Mouse (Mus musculus): ENCODE results near the gene Myo1d.

The Myo1d gene

DNA sequence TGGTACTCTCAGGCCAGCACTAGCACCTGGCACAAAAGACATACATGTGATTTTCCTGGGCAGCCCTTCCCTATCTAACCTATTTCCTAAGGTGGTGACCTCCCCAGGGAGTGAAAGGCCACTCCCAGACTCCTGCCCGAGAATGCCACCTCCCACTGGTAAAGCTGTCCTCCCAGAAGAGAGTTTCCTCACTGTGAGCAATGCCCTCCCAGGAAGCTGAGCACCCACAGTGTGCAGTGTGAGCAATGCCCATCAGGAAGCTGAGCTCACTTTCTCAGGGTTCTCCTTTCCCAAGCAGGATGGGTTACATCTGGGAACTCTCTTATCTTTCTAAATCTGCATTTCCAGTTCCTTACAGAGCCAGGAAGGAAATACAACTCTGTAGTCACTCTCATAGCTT lies 246.9 kb downstream of the Myo1d start:
- DNase-seq = no peak

DNA sequence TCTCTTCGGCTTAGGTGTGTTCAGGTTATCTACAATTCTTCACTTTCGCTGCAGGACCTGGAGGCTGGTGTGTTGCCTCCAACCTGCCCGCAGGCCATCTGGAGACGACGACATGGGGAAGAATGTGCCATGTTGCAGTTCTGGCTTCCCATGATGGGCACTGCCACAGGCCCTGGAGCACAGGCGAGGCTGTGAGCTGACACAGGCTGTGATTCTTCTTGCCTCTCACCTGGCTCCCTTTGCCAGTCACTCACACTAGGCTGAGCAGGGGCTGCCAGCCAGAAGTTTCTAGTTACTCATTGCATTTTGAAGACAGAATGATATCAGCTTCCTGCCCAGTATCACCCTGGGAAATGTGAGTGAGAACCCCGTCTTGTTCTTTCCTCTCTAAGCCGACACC lies 250.7 kb downstream of the Myo1d start:
- no peak for DNase-seq

DNA sequence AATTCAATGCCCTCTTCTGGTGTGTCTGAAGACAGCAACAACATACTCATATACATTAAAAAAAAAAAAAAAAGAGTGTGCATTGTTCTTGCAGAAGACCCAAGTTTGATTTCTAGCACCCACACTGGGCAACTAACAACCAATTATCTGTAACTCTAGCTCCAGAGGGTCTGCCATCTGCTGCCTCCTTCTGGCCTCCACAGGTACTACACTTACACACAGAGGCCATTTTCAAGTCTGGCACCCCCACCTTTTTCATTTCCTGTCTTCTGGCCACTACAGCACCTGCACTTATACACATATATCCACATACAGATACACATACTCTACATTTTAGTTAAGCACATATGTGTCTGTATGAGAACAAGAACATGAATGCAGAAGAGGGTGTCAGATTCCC lies 252.1 kb downstream of the Myo1d start:
- DNase-seq = peak; percentile 10

DNA sequence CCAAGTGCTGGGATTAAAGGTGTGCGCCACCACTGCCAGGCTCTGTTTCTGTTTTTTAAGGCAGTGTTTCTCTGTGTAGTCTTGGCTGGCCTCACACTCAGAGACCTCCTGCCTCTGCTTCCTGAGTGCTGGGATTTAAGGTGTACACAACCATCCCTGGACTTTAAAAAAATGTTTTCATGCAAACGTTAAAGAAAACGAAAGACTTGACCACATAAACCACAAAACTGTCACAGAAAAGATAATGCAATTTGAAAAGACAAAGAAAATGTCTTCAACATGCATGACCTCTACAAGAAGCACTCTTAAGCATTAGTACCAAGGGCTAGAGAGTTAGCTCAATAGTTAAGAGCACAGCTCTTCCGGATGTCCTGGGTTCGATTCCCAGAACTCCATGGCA lies 255.6 kb downstream of the Myo1d start:
- DNase-seq = no peak

DNA sequence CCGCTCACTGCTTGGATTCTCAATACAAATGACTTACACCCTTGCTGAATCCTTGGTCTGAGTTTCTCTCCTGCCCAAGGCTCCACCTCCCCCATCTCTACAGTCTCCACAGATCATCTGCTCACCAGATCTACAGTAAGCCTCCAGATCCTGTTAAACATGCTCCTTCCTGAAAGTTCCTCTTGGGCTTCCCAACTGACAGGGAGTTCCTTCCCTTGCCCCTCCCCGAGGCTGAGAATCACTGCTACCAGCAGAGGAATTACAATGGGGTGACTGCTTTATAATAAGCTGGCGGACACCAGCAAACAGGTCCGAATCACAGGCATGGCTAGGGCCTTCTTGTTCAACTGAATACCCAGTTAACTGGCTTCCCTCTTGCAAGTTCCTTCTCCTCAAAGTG lies 256.4 kb downstream of the Myo1d start:
- peak; percentile 32 for DNase-seq

- DNase-seq = peak; percentile 53
These were observed 257.0 kb downstream of the Myo1d start for GRCm38 (mm10) chr11:80522852-80523251.

DNA sequence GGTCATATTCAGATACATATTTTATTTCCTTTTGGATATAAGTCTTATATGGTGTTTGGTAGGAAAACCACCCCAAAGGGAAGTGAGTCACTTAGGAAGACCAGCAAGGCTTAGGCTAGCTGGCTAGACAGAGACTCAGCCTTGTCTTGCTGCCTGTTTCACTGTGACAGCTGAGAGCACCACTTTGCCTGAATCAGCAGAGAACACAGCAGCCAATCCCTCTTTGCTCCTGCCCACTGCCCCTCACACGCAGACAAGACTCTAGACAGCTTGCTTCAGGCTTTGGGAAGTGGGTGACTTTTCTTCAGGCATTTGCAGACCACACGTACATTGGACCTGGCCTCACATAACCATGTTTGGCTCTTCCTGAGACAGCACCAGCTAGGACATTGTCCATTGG lies 258.7 kb downstream of the Myo1d start:
- DNase-seq = no peak

- no peak for DNase-seq
These were observed 261.1 kb downstream of the Myo1d start for GRCm38 (mm10) chr11:80518421-80519367.

DNA sequence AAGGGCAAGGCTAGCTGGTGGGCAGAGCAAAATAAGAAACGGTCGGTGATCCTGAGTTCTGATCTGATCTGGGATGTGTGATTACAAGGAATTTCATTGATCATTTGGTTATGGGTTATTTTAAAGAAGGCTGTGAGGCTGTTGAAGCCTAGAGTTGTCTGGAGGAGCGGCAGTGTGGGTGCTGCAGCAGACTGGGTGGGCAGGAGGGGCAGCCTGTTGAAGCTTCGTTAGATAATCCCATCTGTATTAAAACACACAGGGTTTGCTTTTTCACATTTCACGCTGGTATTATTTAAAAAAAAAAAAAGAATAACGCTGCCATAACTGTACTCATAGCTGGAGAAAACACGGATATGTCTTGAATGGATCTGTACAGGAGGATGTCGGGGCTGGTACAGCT lies 263.9 kb downstream of the Myo1d start:
- no peak for DNase-seq

- DNase-seq = no peak
These were observed 264.5 kb downstream of the Myo1d start for GRCm38 (mm10) chr11:80515346-80515745.

DNA sequence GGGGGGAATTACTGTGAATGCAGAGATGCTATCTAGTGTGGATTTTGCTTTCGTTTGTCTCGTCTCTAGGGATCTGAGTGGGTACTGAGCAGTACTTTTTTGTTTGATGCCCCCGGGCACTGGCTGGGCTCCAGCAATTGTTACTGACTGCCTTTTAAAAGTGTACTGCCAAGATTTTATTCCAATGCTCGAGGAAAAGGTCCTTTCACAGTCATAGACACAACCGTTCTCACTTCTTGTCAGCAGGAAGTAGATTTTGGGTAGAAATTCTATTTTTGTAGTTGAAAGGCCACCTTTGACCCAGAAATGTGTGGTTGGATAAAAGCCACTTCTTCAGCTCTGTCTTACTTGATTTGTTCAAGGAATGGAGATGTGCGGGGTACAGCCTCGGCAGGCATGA lies 266.0 kb downstream of the Myo1d start:
- DNase-seq = no peak

DNA sequence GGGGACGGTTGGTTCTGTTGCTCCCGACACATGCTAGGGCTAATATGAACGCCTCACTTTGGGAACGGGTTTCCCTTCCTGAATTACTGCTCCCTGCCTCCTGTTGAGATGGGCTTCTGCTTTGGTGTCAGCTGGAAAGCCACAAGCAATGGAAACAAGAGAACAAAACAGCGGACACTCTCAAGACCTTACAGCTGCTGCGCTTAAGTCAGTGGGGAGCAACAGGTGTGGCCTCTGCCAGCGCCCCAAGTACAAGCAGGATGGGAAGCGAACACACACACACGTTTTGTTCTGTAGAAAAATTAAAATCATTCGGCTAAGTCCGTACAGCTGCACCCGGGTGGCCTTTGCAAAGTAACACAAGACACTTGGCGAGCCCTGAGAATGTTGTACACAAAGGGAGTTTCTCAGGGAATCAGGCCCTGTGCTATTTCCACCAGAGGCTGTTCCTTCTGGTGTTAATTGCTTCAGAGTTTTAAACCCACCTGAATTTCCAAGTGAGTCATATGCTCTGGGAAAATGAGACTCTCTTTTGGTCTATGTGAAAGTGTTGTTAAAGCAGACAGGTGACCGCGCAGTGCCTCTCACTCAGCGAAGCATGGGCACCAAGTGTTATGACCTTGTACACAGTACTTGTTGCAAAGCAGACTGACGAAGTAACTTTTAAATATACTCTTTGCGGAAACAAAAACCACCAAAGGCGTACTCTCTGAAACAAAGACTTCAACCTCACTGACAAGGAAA lies 267.3 kb downstream of the Myo1d start:
- no peak for DNase-seq

GRCm38 (mm10) chr11:80510124-80510523 lies 269.7 kb downstream of the Myo1d start:
- no peak for DNase-seq

GRCm38 (mm10) chr11:80509176-80509506 lies 270.7 kb downstream of the Myo1d start:
- DNase-seq = no peak

GRCm38 (mm10) chr11:80508361-80509175 lies 271.3 kb downstream of the Myo1d start:
- DNase-seq = peak; percentile 43

DNA sequence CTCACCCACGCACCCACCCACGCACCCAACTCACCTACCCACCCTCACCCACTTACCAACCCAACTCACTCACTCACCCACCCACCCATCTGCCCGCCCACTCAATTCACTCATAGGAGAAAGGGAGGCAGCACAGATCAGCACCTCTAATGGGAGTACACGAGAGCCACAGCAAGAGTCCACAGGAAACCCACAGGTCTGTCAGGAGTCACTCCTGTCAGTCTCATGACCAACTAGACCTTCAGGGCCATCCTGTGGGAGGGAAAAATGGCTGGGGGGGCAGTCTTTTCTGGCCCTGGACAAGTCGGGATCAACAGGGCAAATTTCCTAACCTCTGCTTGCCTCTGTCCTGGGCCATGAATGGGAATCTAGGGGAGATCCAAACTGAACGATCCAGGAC lies 272.0 kb downstream of the Myo1d start:
- DNase-seq = no peak

DNA sequence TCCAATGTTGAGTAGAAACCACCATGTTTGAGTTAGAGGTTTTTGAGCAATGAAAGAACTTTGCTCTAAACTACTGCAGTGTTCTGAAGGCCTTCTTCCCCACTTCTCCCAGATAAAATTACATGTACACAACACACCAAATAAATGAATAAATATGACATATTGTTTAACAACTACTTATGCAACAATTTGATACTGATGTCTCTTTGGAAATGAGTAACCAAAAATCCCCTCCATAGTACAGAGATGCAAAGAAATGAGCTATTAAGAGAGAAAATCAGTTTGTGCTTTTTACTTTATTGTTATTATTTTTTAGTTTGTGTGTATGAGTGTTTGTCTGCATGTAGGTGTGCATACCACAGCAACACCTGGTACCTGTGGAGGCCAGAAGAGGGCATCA lies 273.3 kb downstream of the Myo1d start:
- DNase-seq = no peak

- DNase-seq = no peak
These were observed 274.2 kb downstream of the Myo1d start for GRCm38 (mm10) chr11:80505581-80505980.

DNA sequence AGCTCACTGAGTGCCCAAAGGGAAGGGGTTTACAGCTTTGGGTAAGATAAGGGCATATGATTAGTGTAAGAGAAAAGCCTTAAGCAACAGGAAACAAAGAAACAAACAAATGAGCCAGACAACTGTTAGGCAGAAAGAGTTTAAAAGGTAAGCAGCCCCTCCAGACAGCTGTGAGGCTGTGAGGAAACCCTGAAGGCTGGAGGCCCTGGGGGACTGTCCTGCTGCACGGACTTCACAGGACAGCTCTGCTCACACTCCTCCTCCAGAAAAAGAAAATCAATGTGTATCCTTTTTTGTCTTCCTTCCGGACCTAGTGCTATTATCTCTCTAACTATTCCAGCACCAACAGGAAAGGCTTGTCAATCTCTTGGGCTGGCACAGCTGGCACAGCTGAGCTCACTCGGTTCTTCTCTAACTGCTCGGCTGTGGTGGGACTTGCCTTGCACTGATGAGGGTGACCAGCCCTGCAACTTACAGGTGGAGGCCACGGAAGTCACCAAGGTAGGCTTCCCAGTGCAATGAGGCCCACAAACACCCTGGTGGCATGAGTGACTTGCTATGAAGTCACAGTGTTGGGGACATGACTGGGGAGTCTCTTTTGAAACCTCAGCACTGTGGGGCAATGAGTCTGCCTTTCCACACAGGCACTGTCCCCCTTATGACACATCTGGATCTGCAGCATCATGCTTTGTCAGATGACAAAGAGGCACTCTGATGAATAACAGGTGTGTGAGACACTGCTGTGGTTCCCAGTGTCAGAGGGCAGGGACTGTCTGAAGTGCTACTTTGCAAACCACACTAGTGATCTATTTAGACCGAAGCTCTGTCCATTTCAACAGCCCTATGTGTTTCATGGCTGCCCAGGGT lies 275.1 kb downstream of the Myo1d start:
- no peak for DNase-seq

DNA sequence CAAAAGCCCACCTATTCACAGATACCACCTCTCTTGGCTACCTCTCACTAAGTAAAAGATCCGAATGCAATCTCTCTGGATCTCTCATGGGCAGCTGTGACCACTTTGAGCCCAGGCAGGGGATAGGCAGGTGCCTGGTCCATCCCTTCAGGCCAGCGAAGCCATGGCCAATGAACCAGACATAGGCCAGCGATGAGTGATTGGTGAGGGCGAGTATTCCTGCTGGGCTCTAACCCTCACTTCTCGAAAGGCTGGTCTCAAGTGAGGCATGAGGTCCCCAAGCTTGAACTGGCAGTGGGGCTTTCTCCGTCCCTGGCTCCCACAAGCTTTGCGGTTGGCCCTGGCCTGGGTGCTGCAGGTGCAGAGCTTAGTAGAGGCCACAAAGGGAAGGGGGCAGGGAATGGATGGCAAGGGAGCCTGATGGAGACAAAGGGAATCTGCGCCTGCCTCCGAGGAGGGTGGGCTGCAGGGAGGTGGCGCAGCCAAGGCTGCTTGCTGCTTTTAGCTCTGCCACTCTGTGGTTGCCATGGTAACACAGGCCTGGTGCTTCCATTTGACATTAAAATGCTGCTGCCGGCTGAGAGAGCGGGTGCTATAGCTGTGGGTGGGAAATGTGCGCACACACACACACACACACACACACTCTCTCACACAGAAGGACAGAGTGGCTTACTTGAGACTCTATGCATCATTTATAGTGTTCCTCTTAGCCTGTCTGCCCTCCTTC lies 275.9 kb downstream of the Myo1d start:
- no peak for DNase-seq

- no peak for DNase-seq
These were observed 276.5 kb downstream of the Myo1d start for GRCm38 (mm10) chr11:80503281-80503680.

DNA sequence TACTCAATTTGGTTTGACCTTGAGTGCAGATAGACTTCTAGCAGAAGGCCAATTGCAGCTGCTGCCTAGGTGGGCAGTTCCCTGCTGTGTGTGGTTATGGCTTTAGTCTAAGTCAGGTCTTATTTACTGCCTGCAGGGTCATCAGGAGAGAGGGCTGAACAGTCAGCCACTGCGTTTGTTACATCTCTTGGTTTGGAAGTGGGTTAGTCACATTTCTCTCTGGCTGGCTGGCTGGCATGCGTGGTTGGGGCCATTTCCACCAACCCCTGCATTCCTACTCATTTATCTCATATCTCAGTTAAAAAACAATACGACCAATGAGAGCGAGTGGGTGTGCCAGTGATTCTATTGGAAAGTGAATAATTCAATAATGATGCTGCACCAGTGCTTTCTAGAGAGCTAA lies 280.3 kb downstream of the Myo1d start:
- no peak for DNase-seq
